Mouse (Mus musculus) forebrain, postnatal 0 days (tissue): ENCODE measurements around the gene Ctr9. TPM values are rescaled to one million over a fixed set of nuclear protein-coding genes. Genes with fewer than 3 reads are reported as not detected.
A peak's percentile ranks its signal among the peaks of the same experiment; 100 is the strongest.

Source experiments
- ATAC-seq: fragments of 200-750 bp; cut with Nextera tagmentation; 2 replicates; pipeline ENCODE4 v1.8.0; 2017; ENCODE audit warnings: mild to moderate bottlenecking, moderate library complexity
- DNase-seq: peaks from one replicate; pipeline ENCODE4 v3.0.0-alpha.2; 2015
- H3K27ac ChIP-seq: fragments of 300-500 bp; sonication (generic); 2 replicates; pipeline ENCODE4 v1.5.1; 2014; ENCODE audit warnings: low read depth, mild to moderate bottlenecking, antibody characterized with exemption, low read length, moderate library complexity, mixed read lengths
- H3K27me3 ChIP-seq: fragments of 300-500 bp; sonication (generic); 2 replicates; pipeline ENCODE4 v1.6.1; 2014; ENCODE audit warnings: mild to moderate bottlenecking, low read length, mixed read lengths; ENCODE audit not compliant: insufficient read depth
- H3K36me3 ChIP-seq: fragments of 300-500 bp; sonication (generic); 2 replicates; pipeline ENCODE4 v1.6.1; 2014; ENCODE audit warnings: mild to moderate bottlenecking, moderate library complexity; ENCODE audit not compliant: insufficient read depth
- H3K4me1 ChIP-seq: fragments of 300-500 bp; sonication (generic); 2 replicates; pipeline ENCODE4 v1.6.1; 2014; ENCODE audit warnings: antibody characterized with exemption; ENCODE audit not compliant: insufficient read depth
- H3K4me2 ChIP-seq: fragments of 300-500 bp; sonication (generic); 2 replicates; pipeline ENCODE4 v1.6.1; 2014; ENCODE audit warnings: low read depth, mild to moderate bottlenecking, moderate library complexity
- H3K4me3 ChIP-seq: fragments of 300-500 bp; sonication (generic); 2 replicates; pipeline ENCODE4 v1.5.1; 2014; ENCODE audit warnings: low read depth, low read length, mixed read lengths
- H3K9ac ChIP-seq: fragments of 300-500 bp; sonication (generic); 2 replicates; pipeline ENCODE4 v1.6.1; 2014; ENCODE audit warnings: mild to moderate bottlenecking
- H3K9me3 ChIP-seq: fragments of 300-500 bp; sonication (generic); 2 replicates; pipeline ENCODE4 v1.6.1; 2016; ENCODE audit warnings: low read length
- CTCF ChIP-seq: sonication (generic); IDR thresholded peaks from 2 replicates; pipeline ENCODE4 v1.5.1; 2016; ENCODE audit warnings: antibody characterized with exemption, control low read depth, low read depth
- WGBS: fragments of 180-500 bp; shearing (Covaris S2); extraction: QIAGEN DNeasy Blood & Tissue Kit; methylation state at CpG from one replicate; pipeline ENCODE4 v1.1.7; 2014; 5-methylcytosine and 5-hydroxymethylcytosine counted together
- polyA plus RNA-seq: library from polyadenylated mRNA; unstranded; fragments of >200 nt; fragmentation: Nextera tagmentation; extraction: Ambion mirVana; gene quantifications from 2 replicates; pipeline ENCODE4 v1.2.1, GENCODE M21; 2015
- total RNA-seq: library from RNA; depleted of rRNA; stranded (reverse); fragments of >200 nt; gene quantifications from 2 replicates; pipeline ENCODE4 v1.2.3, GENCODE M21; 2014

Gene Ctr9
- total and polyA plus RNA-seq, 2 experiments from 2014 or later = 59.8 to 60.3 TPM

- ATAC-seq = no peak
Observed at GRCm38 (mm10) chr7:111068181-111068580, 39.4 kb downstream of the Ctr9 start.

GRCm38 (mm10) chr7:111069439-111070166 is 40.9 kb downstream of the Ctr9 start:
- H3K27me3 ChIP-seq = no peaks in the 10 kb centered on the region
- H3K9ac ChIP-seq = no peak overlapping the region
- peak; percentile 27; the same call in 1 of the 2 replicates for ATAC-seq
- H3K27ac ChIP-seq = no peak overlapping the region
- H3K9me3 ChIP-seq = 0 out of 2 replicates have a peak, but pooled peaks cover 4% of the 10 kb centered on the region
- WGBS = 91% methylated on average over 7 of the region's 7 CpGs
- no peak overlapping the region for H3K4me3 ChIP-seq
- H3K4me2 ChIP-seq = no peak overlapping the region
- no peaks in the 10 kb centered on the region for H3K4me1 ChIP-seq
- peak; percentile 41 for DNase-seq
- peaks cover 63% of the 10 kb centered on the region for H3K36me3 ChIP-seq
- no peak for TF ChIP-seq CTCF

More at GRCm38 (mm10) chr7:111068181-111068580, 39.4 kb downstream of the Ctr9 start:
- DNase-seq = no peak
- H3K4me2 ChIP-seq = no peak overlapping the region
- H3K36me3 ChIP-seq = peaks cover 50% of the 10 kb centered on the region
- H3K27ac ChIP-seq = no peak overlapping the region
- H3K9ac ChIP-seq = no peak overlapping the region
- WGBS = 97% methylated on average over 3 of the region's 3 CpGs
- H3K4me3 ChIP-seq = no peak overlapping the region
- H3K27me3 ChIP-seq = no peaks in the 10 kb centered on the region
- H3K9me3 ChIP-seq = 0 out of 2 replicates have a peak, but pooled peaks cover 4% of the 10 kb centered on the region
- TF ChIP-seq CTCF = no peak
- no peaks in the 10 kb centered on the region for H3K4me1 ChIP-seq

- DNase-seq (no peak), ATAC-seq (peak; percentile 40)
- 97% methylated on average over 2 of the region's 2 CpGs for WGBS
- no peak overlapping the region for H3K27ac ChIP-seq
- no peaks in the 10 kb centered on the region for H3K27me3 ChIP-seq
- no peaks in the 10 kb centered on the region for H3K4me1 ChIP-seq
- no peak overlapping the region for H3K4me2 ChIP-seq
- H3K36me3 ChIP-seq = peaks cover 68% of the 10 kb centered on the region
- H3K9ac ChIP-seq = no peak overlapping the region
- no peak overlapping the region for H3K4me3 ChIP-seq
- no peak for TF ChIP-seq CTCF
- 0 out of 2 replicates have a peak, but pooled peaks cover 4% of the 10 kb centered on the region for H3K9me3 ChIP-seq
Observed at GRCm38 (mm10) chr7:111070167-111070496, 41.4 kb downstream of the Ctr9 start.

- H3K4me2 ChIP-seq = no peak overlapping the region
- H3K9me3 ChIP-seq = 0 out of 2 replicates have a peak, but pooled peaks cover 4% of the 10 kb centered on the region
- H3K9ac ChIP-seq = no peak overlapping the region
- no peak for ATAC-seq
- no peak for DNase-seq
- TF ChIP-seq CTCF = no peak
- WGBS = 90% methylated on average over 4 of the region's 4 CpGs
- no peak overlapping the region for H3K4me3 ChIP-seq
- no peaks in the 10 kb centered on the region for H3K27me3 ChIP-seq
- H3K36me3 ChIP-seq = peaks cover 88% of the 10 kb centered on the region
- no peak overlapping the region for H3K27ac ChIP-seq
- no peaks in the 10 kb centered on the region for H3K4me1 ChIP-seq
Observed at GRCm38 (mm10) chr7:111072410-111072809, 43.7 kb downstream of the Ctr9 start.

- Histone ChIP-seq H3K4me3 (no peak overlapping the region), H3K36me3 (peaks cover 84% of the 10 kb centered on the region), H3K4me1 (peaks cover 4% of the 10 kb centered on the region; the same call in 1 of the 2 replicates), H3K9me3 (no peaks in the 10 kb centered on the region), H3K9ac (no peak overlapping the region), H3K27me3 (no peaks in the 10 kb centered on the region), H3K27ac (no peak overlapping the region), H3K4me2 (no peak overlapping the region)
- no peak for ATAC-seq
- no peak for TF ChIP-seq CTCF
- 92% methylated on average over 4 of the region's 4 CpGs for WGBS
- no peak for DNase-seq
Observed at GRCm38 (mm10) chr7:111075288-111075687, 46.5 kb downstream of the Ctr9 start.

- no peaks in the 10 kb centered on the region for H3K9me3 ChIP-seq
- no peaks in the 10 kb centered on the region for H3K27me3 ChIP-seq
- H3K27ac ChIP-seq = no peak overlapping the region
- H3K4me2 ChIP-seq = no peak overlapping the region
- H3K9ac ChIP-seq = no peak overlapping the region
- peaks cover 12% of the 10 kb centered on the region for H3K4me1 ChIP-seq
- WGBS = 95% methylated on average over 4 of the region's 4 CpGs
- TF ChIP-seq CTCF = no peak
- H3K4me3 ChIP-seq = no peak overlapping the region
- ATAC-seq = no peak
- peaks cover 68% of the 10 kb centered on the region for H3K36me3 ChIP-seq
- DNase-seq = no peak
Observed at GRCm38 (mm10) chr7:111078271-111078670, 49.5 kb downstream of the Ctr9 start.

- no peak for TF ChIP-seq CTCF
- DNase-seq (no peak), ATAC-seq (no peak)
- Histone ChIP-seq H3K9ac (no peak overlapping the region), H3K36me3 (peaks cover 51% of the 10 kb centered on the region), H3K4me2 (no peak overlapping the region), H3K4me1 (peaks cover 12% of the 10 kb centered on the region), H3K4me3 (no peak overlapping the region), H3K27ac (no peak overlapping the region), H3K9me3 (no peaks in the 10 kb centered on the region), H3K27me3 (no peaks in the 10 kb centered on the region)
- WGBS = 84% methylated on average over 8 of the region's 8 CpGs
Observed at GRCm38 (mm10) chr7:111080026-111080425, 51.3 kb downstream of the Ctr9 start.
